Mouse (Mus musculus) testis, adult 2 months (tissue): Measurements from ENCODE around the gene Agmat.

ENCODE experiments used
- CTCF ChIP-seq: fragments of 200-500 bp; IDR thresholded peaks from 2 replicates; pipeline ENCODE4 v1.5.1; 2012; ENCODE audit warnings: low read depth, mild to moderate bottlenecking, inconsistent platforms, low read length, moderate library complexity; ENCODE audit not compliant: control insufficient read depth, insufficient read depth, insufficient replicate concordance
- POLR2A ChIP-seq: fragments of 200-500 bp; IDR thresholded peaks from 2 replicates; pipeline ENCODE4 v1.6.1; 2012; ENCODE audit warnings: low read depth, mild to moderate bottlenecking, inconsistent platforms, low read length, moderate library complexity; ENCODE audit not compliant: control insufficient read depth

DNA sequence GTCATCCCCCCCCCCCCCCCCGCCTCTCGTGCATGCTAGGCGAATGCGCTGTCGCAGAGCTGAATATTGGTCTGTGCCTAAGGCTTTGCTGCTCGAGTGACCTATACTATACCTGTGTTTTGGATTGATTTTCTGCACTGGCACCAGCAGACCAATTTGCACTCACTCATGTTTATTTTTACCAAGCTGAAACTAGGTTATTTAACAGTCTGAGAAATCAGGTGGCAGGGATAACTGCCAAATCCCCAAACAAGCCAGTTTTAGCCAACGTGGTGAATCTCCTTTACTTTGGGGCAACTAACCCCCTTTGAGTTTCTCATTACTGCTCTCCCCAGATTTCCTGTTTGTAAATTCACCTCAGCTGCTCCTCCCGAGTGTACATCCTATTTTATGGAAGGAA lies 45.5 kb downstream of the Agmat start:
- TF ChIP-seq CTCF (no peak), POLR2A (no peak)
